Mouse (Mus musculus) C2C12 (cell line): ENCODE data around the gene Il33.

Experiments
- CTCF ChIP-seq: IDR thresholded peaks from one replicate; pipeline ENCODE4 v1.5.1; 2011; ENCODE audit not compliant: control insufficient read depth, insufficient read depth, insufficient read length
- MAX ChIP-seq: IDR thresholded peaks from one replicate; pipeline ENCODE4 v1.6.1; 2011; ENCODE audit warnings: mild to moderate bottlenecking, control low read depth
- USF1 ChIP-seq: IDR thresholded peaks from one replicate; pipeline ENCODE4 v1.6.1; 2011; ENCODE audit warnings: low read depth, mild to moderate bottlenecking, control low read depth, moderate library complexity

DNA sequence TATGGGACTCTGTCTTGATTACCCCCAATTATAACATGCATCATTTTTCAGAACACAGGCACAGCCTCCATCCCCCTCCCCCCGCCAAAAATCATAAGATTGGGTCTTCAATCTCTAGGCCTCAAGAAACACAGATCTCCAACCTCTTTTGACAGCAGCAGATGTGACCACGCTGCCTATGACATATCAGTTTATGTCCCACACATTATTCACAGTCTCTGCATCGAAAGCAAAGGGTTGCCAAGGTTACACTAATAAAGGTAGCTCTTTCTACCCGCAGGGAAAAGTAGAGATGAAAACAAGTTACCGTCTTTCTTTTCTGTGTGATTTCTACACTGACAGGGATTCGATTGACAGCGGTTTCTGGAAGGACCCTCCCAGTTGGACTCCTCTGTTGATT is 29.9 kb upstream of the Il33 start:
- TF ChIP-seq CTCF, result no peak
- TF ChIP-seq USF1, result no peak
- TF ChIP-seq MAX, result no peak
